Mouse (Mus musculus) megakaryocyte progenitor cell, adult 5-6 weeks (primary cell): Measurements from ENCODE around the gene Erich6. TPM values are rescaled to one million over a fixed set of nuclear protein-coding genes. Genes with fewer than 3 reads are reported as not detected.

Experiments
- total RNA-seq, 2 experiments: library from RNA; stranded (forward) in 1 of 2; stranded (reverse) in 1 of 2; fragments of 157-497, 149-512 nt in 1 of 2; fragments of 200-1000 nt in 1 of 2; gene quantifications; 2 replicates each; pipeline versions ENCODE4 v1.2.3 to v1.2.4; 2015 to 2017

Gene Erich6
- total RNA-seq, 2 experiments from 2014 or later = 0.20 TPM; not detected in 1

Other genes with a start within 250 kb of the Erich6 start
- gene Tsc22d2, start 222.5 kb downstream of the Erich6 start, total RNA-seq (2015) = 15.8 and 17.3 TPM in 2 replicates
- gene Tsc22d2, start 222.5 kb downstream of the Erich6 start, total RNA-seq (2017) = 8.5 and 11.4 TPM in 2 replicates
- gene Eif2a, start 111.4 kb downstream of the Erich6 start, total RNA-seq (2015) = 173 and 174 TPM in 2 replicates
- gene Eif2a, start 111.4 kb downstream of the Erich6 start, total RNA-seq (2017) = 94.7 and 102 TPM in 2 replicates
- gene Serp1, start 111.3 kb downstream of the Erich6 start, total RNA-seq (2015) = 130 and 146 TPM in 2 replicates
- gene Serp1, start 111.3 kb downstream of the Erich6 start, total RNA-seq (2017) = 136 and 145 TPM in 2 replicates
- 138 and 142 TPM in 2 replicates for gene Selenot, start 60.6 kb downstream of the Erich6 start, total RNA-seq (2015)
- 176 and 180 TPM in 2 replicates for gene Selenot, start 60.6 kb downstream of the Erich6 start, total RNA-seq (2017)
- 16.0 and 21.2 TPM in 2 replicates for gene Siah2, start 55.2 kb upstream of the Erich6 start, total RNA-seq (2015)
- gene Siah2, start 55.2 kb upstream of the Erich6 start, total RNA-seq (2017) = 7.0 and 10.5 TPM in 2 replicates
- gene Mindy4b-ps, start 185.1 kb upstream of the Erich6 start, total RNA-seq (2015) = not detected in 2 replicates
- gene Mindy4b-ps, start 185.1 kb upstream of the Erich6 start, total RNA-seq (2017) = not detected in 2 replicates
- gene Clrn1, start 248.1 kb upstream of the Erich6 start, total RNA-seq (2015) = not detected in 2 replicates
- gene Clrn1, start 248.1 kb upstream of the Erich6 start, total RNA-seq (2017) = not detected in 2 replicates